Mouse (Mus musculus) kidney, postnatal 4 days (tissue): ENCODE data around the gene Ccr6.

Experiments used
- DNase-seq, 2 experiments: peaks; one replicate each; pipeline ENCODE4 v3.0.0; 2021; ENCODE audit warnings: mixed read lengths in 2 of 2

Gene Ccr6

DNA sequence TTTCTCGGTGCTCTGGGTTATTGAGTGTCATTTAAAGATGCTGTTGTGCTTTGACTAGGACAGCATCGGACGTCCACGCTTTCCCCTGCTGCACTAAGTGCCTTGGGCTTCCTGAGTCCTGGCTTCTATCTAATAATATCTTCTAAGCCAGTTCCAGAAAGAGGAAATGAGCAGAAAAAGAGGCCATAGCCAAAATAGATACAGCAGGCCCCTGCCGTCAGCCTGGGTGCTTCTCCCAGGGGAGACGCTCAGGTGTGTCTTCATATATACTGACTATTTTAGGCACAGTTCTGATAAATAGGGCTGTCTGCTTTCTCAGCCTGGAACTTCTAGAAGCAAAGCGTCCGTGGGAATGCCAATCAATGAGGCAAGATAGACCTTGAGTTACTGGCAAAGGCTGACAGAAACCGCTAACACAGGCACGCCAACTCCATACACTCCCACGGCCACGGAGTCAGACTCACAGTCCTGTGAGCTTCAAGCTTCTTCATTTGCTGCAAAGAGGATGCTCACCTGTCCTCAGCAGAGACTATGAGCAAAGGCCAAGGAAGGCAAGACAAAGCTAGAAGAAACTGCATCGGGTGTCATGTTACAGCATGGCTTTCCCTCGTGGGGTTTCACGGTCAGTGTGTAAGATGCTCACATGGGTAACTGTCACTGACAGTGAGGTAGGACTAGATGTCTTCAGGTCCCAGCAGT lies 2.3 kb downstream of the Ccr6 start:
- no peak for DNase-seq

DNA sequence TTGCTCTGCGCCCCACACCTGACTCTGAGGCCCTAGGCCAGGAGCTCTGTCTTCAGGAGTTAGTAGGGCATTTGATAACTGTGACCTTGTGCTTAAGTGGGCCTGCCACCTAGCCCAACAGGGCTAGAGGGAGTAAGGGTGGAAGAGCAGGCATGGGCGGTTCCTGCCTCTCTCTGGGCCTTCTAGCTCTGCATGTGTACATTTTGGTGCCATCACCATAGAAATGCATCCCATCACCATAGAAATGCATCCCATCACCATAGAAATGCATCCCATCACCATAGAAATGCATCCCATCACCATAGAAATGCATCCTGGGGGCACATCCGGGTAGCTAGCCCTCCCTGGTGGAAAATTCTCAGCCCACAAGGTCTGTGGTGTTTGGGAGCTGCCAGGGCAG lies 3.7 kb downstream of the Ccr6 start:
- no peak for DNase-seq

DNA sequence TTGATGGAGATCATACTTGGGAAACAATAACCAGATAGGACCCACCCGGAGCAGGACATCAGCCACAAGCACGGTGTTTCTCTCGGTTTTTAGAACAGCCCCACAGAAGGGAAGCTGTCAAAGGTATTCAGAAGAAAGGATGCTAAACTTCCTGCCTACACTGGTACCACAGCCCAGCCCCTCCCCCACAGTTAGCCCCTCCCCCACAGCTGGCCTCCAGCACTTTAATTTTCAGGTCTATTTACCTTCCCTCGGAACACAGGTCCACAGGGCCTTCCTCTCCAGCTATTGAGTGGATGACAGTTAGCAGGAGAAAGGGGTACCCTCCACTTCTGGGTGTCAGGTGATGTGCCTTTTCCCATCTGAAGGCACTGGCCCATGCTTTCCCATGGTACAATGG lies 4.7 kb downstream of the Ccr6 start:
- DNase-seq = no peak

DNA sequence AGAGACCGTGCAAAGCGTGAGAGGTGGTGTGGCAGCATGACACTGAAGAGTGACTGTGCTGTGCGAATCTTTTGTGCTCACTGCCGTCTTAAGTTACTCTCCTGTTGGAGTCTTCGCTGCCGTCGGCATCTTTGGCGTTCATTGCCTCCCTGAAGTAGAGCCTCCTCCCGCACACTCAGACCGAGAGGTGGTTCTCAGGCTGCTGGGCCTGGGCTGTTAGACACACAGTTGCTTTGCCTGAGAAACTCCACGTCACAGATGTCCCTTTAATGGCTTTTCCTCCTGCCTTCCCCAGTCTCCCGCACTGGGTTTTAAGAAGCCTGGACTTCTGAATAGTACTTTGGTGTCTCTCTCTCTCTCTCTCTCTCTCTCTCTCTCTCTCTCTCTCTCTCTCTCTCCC lies 5.8 kb downstream of the Ccr6 start:
- DNase-seq = no peak

DNA sequence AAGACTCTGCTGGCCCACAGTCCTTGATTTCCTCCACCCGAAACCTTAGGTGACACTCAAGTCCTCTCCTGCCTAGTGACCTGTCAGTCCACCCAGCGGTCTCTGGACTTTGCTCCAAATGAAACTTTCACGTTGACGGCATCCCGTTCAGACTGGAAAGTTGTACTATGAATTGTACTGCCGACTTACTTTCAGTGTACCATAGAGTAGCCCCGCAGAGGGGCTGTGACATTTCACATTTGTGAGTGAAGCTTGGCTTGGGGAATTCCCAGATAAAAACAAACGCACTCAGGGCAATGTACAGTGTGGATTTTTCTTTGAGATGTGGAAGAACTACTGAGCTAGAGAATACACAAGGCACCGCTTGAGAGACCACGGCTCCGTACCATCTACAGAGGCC lies 6.3 kb downstream of the Ccr6 start:
- DNase-seq = no peak

DNA sequence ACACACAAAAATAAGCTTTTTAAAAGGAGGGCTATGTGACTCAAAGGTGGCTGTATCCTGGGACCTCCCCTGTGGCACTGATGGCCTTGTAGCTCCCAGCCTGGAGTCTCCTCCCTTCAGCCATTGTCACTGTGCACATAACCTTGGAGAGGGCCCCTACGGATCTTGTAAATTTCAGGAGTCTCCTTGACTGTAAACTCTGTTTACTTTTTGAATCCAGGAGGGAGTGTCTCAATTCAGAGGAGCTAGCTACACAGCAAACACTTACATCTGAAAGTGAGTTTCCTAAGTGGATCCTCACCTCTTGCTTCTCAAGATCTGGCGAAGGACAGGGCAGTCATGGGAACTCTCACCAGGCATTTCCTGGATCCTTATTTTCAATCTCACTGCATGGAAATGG lies 8.3 kb downstream of the Ccr6 start:
- no peak for DNase-seq

DNA sequence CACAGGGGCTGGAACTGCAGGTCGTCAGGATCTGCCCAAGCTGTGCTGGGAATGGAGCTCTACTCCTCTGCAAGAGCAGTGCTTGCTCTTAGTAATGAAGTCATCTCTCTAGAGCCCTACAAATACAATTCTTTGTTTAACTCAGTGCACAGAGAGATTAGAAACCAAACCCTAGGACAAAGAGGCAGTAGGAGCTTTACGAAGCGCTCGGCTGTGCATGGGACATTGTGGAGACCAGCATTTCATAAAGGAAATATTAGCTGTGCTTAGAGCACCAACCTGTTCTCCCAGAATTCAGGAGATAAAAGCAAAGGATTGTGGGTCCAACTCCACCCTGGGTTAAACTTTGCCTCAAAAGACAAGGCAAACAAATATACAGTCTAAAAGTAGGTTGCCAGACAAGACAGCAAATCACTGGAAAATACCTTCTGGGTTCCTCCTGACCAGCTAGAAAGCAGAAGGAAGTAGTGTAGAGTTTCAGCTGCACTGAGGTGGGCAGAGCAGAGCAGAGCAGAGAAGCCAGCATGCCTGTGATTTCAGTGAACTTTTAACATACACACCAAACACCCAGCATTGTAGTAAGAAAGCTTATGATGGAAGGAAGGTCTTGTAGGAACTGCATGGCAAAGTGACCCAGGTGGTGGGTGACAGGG lies 10.4 kb downstream of the Ccr6 start:
- DNase-seq = no peak

DNA sequence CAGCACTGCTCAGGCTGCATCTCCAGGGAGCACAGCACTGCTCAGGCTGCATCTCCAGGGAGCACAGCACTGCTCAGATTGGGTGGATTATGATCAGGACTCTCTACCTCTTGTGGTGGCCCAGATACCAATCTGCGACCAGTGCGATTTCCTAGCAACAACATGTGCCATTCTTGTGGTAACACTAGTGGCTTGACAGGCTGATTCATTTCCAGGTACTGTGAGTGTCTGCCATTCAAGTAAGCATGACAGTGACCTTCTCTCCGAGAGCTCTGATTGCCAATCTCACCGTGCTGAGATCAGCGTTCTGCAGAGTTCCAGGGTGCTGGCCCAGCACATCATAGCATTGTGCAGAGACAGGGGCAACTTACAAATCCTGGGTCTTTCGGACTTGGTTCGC lies 15.9 kb downstream of the Ccr6 start:
- DNase-seq = no peak

DNA sequence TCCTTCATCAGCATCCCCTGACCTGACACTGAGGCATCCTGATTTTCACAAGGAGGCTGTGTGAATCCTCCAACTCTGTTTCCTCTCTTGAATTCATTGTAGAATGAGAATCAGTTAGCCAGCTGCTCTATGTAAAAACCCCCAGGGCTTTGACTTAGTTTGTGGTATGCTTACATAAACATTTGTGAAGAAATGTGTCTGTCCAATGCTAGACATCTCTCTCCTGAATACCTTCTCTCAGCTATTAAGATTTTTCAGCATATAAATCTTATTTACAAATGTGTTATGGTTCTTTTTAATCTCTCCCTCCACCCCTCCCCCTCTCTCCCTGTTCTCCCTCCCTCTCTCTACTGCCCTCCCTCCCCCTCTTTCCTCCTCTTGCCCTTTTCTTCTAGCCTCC lies 18.4 kb downstream of the Ccr6 start:
- no peak for DNase-seq

DNA sequence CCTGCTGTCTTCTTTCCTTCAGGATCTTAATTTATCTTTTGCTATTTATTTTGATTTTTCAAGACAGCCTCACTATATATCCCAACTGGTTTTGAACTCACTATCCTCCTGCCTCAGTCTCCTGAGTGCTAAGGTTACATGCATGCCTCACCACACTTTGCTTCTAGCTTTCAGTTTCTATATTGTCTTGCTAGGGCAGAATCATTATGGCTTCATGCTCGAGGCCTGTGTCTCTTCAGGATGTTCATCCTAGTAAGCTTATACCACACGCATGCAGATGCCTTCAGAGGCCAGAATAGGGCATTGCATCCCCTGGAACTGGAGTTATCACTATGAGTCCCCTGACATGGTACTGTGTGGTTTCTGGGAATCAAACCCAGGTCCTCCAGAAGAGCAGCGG lies 19.1 kb downstream of the Ccr6 start:
- no peak for DNase-seq

DNA sequence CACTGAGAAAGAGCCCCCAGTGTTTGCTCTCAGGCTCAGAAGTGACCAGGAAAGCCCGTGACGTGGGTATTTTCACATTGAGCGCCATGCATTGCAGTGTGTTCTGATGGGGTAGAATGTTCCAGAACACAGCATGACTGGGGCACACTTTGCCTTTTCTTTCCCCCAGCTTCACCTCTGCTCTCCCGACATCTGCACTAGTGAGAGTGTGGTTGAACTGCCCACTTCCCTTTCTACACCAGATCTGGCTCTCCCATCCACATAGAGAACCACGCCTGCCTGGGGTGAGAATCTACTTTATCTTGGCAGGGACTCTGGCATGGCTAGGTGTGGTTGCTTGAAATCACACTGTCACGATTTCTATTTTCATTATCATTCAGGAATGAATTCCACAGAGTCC lies 19.7 kb downstream of the Ccr6 start:
- DNase-seq = no peak

DNA sequence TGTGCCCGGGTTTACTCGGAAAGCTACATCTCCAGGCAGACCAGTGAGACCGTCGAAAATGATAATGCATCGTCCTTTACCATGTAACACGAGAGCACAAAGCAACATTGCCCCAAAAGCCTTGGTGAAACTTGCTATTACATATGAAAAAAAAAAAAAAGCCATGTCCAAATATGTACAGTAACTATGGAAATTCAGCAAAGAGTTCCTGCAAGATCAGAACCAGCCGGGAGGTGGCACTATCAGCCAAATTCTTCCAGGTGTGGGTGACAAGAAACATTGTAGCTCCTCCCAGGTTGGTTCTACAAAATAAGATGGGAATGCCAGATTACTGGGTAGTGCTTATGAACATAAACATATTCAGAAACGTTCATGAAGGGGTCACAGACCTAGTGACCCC lies 21.1 kb downstream of the Ccr6 start:
- no peak for DNase-seq

DNA sequence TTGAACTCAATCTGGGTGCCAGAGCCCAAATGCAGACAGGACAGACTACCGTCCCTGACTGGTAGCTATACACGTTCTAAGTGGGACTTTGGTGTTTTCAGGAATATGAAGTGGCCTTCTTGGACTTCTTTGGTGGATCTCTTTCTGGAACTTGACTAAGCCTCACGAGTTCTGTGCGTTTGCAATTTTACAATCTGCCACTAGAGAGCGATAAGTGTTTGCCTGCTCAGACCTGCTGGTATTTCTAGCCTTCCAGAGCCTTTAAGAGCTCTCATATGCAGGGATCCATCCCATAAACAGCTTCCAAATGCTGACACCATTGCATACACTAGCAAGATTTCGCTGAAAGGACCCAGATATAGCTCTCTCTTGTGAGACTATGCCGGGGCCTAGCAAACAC lies 28.8 kb downstream of the Ccr6 start:
- DNase-seq = peak; percentile 19 to 52

DNA sequence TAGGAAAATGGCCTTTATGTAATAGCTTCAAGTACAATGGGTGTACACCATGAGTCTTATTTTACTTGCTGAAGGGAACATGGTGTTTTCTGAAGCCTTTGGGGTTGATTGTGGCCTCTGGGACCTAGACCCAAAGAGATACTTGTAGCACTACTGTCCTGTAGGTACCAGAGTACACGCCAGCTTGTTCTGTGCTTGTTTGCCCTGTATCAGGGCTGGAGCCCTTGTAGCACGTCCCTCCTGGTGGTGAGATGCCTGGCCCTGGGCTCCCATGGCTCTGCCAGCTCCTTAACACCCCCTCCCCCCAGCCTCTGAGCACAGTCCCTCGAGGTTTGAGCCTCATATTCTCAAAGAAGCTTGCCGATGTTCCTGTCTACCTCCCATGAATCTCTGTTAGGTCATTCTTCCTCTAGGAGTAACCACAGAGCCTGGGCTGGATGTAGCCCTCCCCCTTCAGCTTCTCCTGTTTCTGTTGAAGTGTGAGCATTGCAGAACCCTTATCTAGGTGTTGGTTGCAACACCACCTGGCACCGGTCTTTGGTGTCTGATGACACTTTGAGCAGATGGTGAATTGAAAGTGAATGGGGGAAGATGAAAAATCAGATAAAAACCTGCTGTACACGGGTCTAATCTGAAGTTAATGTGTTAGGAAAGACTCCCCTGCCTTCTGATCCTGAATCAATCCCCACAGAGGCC lies 36.4 kb downstream of the Ccr6 start:
- DNase-seq = no peak

DNA sequence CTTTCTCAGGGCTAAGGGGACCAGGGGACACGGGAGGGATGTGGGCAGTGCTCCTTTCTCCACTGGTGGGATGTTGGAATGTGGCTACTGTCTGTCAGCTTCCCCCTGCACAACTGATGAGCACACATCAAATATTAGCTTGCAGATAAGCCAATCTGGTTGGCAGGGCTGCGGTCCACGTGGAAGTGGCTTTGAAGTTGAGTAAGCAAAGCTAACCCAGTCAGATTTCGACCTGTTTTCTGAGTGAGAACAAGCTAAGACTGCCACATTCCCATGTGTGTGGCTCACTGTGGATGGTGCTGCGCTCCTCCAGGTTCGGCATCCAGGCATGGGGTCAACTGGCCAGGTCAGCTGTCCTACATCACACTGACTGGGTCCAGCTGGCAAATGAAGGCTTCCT lies 37.1 kb downstream of the Ccr6 start:
- DNase-seq = no peak

DNA sequence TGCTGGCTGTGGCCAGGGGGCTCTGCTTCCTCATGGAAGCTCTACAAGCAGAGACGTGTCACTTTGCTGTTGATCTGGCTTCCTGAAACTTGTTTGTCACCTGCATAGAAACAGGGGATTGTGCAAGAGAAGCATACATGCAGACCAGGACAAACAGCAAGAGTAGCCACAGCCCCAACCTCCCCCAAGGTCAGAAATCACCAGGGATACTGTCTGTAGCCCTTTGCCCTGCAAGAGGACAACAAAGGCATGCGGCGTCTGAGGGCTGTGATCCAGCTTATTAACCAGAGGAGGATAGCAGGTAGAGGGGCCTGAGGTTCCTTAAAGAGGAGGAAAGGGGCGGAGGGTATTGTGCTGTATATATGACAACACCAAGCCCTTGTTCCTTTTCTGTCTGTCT lies 40.2 kb downstream of the Ccr6 start:
- peak in 1 of 2 experiments; percentile 23 for DNase-seq

DNA sequence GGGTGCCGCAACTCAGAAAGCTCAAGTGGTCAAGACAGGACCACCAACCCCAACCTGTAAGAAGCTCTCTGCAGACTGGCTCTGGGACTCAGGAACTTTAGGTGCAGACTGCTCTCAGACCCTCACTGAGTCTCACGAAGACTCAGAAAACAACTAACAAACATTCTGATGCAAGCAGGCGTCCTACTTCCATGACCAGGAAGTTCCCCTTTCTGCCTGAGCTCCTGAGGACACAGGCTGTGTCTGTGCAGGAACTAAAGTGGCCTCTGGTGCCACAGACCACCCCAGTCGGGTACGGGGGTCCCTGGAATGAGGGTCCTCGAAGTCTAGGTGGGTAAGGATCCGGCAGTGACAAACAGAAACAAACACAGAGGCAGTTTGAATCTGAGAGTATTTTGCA lies 40.8 kb downstream of the Ccr6 start:
- no peak for DNase-seq

DNA sequence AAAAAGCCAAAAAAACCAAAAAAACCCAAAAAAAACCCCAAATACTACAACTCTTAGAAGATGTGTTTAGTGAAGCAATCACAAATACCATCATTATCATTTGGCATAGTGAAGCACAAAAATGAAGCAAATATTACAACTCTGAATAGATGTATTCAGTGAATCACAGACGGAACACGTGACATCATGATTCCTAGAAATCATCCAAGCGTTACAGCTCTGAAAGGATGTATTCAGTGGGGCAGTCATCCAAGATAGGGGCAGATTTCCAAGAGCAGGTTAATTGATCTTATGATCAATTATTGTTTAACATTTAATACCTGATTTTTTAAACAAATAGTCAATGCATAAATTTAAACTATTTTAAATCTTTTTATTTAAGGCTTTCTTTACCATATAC lies 41.4 kb downstream of the Ccr6 start:
- no peak for DNase-seq

DNA sequence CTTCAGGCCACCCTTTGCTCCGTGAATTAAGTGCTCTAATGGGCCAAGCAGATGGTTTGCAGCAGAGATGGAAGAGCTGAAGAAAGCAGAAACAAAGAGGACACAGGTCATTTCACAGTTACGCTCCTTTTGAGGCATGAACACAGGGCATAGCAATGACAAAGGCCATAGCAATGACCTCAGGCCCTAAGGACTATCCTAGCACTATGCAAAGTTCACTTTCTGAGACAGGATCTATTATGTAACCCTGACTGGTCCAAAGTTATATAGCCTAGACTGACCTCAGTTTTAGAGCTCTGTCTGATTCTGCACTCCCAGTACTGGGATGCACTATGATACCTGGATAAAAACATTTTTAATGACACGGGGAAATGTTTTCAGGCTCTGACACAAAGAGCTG lies 42.5 kb downstream of the Ccr6 start:
- no peak for DNase-seq

DNA sequence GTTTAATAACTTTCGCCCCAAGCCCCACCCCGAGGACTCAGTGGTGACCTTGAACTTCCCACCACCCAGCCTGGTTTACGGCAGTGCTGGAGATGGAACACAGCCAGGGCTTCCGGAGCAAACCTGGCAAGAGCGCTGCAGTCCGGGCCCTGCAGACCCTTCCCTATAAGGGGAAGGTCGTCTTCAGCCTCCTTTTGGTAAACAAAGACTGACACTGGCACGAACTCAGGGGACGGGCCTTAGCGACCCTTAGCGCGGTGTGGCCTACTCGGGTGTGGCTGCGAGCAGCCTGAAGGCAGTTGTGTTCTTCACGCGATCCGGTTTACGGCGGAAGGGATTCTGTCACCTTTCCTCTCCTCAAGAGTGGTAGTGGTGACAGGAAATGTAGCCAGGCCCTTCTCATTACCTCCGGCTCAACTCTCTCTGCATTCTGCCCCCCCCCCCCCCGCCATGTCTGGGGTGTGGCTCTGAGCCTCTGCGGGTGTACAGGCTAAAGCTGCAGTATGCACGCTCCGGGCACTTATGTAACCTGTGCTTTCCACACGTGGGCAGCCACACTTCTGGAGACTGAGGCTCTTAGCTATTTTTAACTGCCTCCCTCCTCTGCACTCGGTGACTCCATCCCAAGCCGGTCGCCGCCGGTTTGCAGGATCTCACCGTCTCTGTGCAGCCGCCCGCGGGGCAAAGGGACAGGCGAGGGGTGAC lies 47.1 kb downstream of the Ccr6 start, which contains the start of gene Mpc1:
Gene Mpc1 (plus strand): TSS at position 84 of the 705 bp plus-strand sequence.
- DNase-seq = peak; percentile 73 to 84

DNA sequence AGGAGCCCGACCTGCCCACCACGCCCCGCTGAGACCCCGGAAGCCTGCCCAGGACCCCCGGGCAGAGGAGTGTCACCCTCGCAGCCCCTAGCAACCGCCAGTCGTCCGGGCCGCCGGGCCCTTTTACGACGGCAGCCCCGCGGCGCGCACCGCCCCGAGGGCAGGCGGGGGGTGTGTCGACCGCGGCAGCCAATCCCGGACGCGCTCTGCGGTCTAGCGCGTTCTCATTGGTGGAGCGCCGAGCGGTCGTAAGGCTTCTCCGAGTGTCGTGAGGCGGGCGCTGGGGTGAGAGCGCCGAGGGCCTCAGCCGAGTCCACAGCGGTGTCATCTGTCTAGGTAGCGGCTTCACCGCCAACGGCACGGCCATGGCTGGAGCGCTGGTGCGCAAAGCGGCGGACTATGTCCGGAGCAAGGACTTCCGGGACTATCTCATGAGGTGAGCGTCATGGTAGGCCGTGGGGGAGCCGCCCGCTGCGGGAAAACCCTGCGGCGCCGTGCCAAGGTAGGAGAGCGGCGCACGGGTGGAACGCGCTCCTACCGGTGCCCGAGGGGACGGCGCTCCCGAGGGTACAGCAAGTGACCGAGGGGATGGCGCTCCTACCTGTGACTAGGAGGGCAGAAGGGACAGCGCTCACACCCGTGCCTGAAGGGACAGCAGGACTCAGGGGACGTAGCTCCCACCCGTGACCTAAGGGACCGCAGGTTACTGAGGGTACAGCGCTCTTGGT lies 47.8 kb downstream of the Ccr6 start:
- peak; percentile 95 to 98 for DNase-seq

DNA sequence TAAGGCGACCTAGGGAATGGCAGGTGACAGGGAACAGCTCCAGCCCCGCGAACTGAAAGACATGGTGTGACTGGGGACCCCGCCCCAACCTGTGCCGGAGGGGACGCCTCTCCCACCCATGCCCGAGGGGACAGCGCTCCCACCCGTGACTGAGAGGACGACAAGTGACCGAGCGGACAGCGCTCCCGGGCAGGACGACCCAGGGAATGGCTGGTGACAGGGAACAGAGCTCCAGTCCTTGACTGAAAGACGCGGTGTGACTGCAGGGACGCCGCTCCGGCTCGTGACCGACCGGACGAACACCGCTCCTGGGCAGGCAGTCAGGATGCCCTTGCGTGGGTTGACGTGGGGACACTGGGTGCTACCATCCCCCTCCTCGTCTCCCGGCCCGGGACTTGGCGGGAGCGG lies 48.4 kb downstream of the Ccr6 start:
- DNase-seq = peak; percentile 40 to 61

DNA sequence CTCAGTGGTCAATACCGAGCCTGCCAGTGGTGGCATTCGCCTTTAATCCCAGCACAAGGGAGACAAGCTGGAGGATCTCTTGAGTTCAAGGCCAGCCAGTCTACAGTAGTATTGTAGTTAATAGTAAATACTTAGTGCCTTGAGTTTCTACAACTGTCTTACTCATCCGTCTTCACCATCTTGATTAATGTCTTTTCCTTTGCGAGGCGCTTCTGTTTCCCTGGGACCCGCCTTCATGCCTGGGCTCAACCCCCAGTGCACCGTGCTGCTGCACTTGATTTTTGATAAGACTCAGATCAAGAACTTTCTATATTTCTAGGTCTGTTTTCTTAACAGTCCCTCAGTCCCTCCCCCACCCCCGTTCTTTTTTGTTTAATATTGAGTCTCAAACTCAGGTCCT lies 49.2 kb downstream of the Ccr6 start:
- no peak for DNase-seq
